Mouse (Mus musculus) CD4-positive helper T cell, adult 2 months (primary cell): ENCODE results near the gene Trim50.

Source experiments
- DNase-seq: peaks from one replicate; pipeline ENCODE4 v3.0.0-alpha.2; 2012; ENCODE audit warnings: low read depth, missing footprints, low spot score

Trim50 gene

GRCm38 (mm10) chr5:135369787-135370654 is 16.9 kb downstream of the Trim50 start, which contains the start of gene Nsun5:
Gene Nsun5, plus strand, starts transcription at chr5:135369953.
- DNase-seq: peak; percentile 96

- DNase-seq: no peak
Measured at GRCm38 (mm10) chr5:135371195-135371594, 18.1 kb downstream of the Trim50 start.

GRCm38 (mm10) chr5:135373601-135374000 is 20.5 kb downstream of the Trim50 start:
- no peak for DNase-seq

- DNase-seq: no peak
Measured at GRCm38 (mm10) chr5:135375167-135375566, 22.1 kb downstream of the Trim50 start.

GRCm38 (mm10) chr5:135376341-135376740 is 23.2 kb downstream of the Trim50 start:
- no peak for DNase-seq

GRCm38 (mm10) chr5:135380681-135381080 is 27.6 kb downstream of the Trim50 start:
- DNase-seq: no peak

- no peak for DNase-seq
Measured at GRCm38 (mm10) chr5:135381356-135381925, 28.3 kb downstream of the Trim50 start.

- no peak for DNase-seq
Measured at GRCm38 (mm10) chr5:135382746-135383145, 29.7 kb downstream of the Trim50 start.

GRCm38 (mm10) chr5:135383771-135384170 is 30.7 kb downstream of the Trim50 start:
- no peak for DNase-seq

GRCm38 (mm10) chr5:135394004-135394823 is 41.1 kb downstream of the Trim50 start, which contains the start of gene Pom121:
Gene Pom121, minus strand, starts transcription at chr5:135394546.
- peak; percentile 96 for DNase-seq

GRCm38 (mm10) chr5:135395826-135396225 is 42.7 kb downstream of the Trim50 start:
- DNase-seq: peak; percentile 56

- DNase-seq: no peak
Measured at GRCm38 (mm10) chr5:135399382-135399781, 46.3 kb downstream of the Trim50 start.

GRCm38 (mm10) chr5:135400244-135400643 is 47.1 kb downstream of the Trim50 start:
- DNase-seq: peak; percentile 60

GRCm38 (mm10) chr5:135404623-135405022 is 51.5 kb downstream of the Trim50 start:
- no peak for DNase-seq

GRCm38 (mm10) chr5:135405437-135405836 is 52.3 kb downstream of the Trim50 start:
- no peak for DNase-seq

- no peak for DNase-seq
Measured at GRCm38 (mm10) chr5:135408114-135408513, 55.0 kb downstream of the Trim50 start.

- DNase-seq: no peak
Measured at GRCm38 (mm10) chr5:135410266-135410665, 57.2 kb downstream of the Trim50 start.
